Mouse (Mus musculus) kidney, embryonic 14.5 days (tissue): ENCODE data around the gene Epha6. TPM values are rescaled to one million over a fixed set of nuclear protein-coding genes. Genes with fewer than 3 reads are reported as not detected.
"Not testable (repeated sequence)": the region's sequence is repeated elsewhere in the genome, so short reads cannot be mapped to it uniquely, and the experiment has no call there.

Experiments used
- ATAC-seq: fragments of 200-750 bp; cut with Nextera tagmentation; 2 replicates; pipeline ENCODE4 v1.8.0; 2017; ENCODE audit warnings: moderate number of reproducible peaks, mild to moderate bottlenecking, moderate TSS enrichment, moderate library complexity; ENCODE audit not compliant: low FRiP score, low TSS enrichment
- H3K27ac ChIP-seq: fragments of 300-500 bp; sonication (generic); 2 replicates; pipeline ENCODE4 v1.5.1; 2014; ENCODE audit warnings: low read depth, mild to moderate bottlenecking, low read length, moderate library complexity, mixed read lengths
- H3K27me3 ChIP-seq: fragments of 300-500 bp; sonication (generic); 2 replicates; pipeline ENCODE4 v1.6.1; 2014; ENCODE audit warnings: mild to moderate bottlenecking, low read length; ENCODE audit not compliant: control insufficient read depth, insufficient read depth
- H3K36me3 ChIP-seq: fragments of 300-500 bp; sonication (generic); 2 replicates; pipeline ENCODE4 v1.6.1; 2014; ENCODE audit warnings: low read length, mixed read lengths; ENCODE audit not compliant: control insufficient read depth, insufficient read depth
- H3K4me1 ChIP-seq: fragments of 300-500 bp; sonication (generic); 2 replicates; pipeline ENCODE4 v1.6.1; 2014; ENCODE audit warnings: low read length, mixed read lengths; ENCODE audit not compliant: control insufficient read depth, insufficient read depth
- H3K4me2 ChIP-seq: fragments of 300-500 bp; sonication (generic); replicated peaks from 2 replicates; pipeline ENCODE4 v1.6.1; 2014; ENCODE audit warnings: low read depth, mild to moderate bottlenecking, low read length
- H3K4me3 ChIP-seq: fragments of 300-500 bp; sonication (generic); 2 replicates; pipeline ENCODE4 v1.5.1; 2014; ENCODE audit warnings: mild to moderate bottlenecking, low read length
- H3K9ac ChIP-seq: fragments of 300-500 bp; sonication (generic); 2 replicates; pipeline ENCODE4 v1.6.1; 2014; ENCODE audit warnings: low read depth, mild to moderate bottlenecking, low read length, moderate library complexity
- H3K9me3 ChIP-seq: fragments of 300-500 bp; sonication (generic); 2 replicates; pipeline ENCODE4 v1.6.1; 2016; ENCODE audit warnings: low read length; ENCODE audit not compliant: control insufficient read depth
- WGBS: fragments of 180-500 bp; shearing (Covaris S2); extraction: QIAGEN DNeasy Blood & Tissue Kit; methylation state at CpG from one replicate; pipeline ENCODE4 v1.1.7; 2014; 5-methylcytosine and 5-hydroxymethylcytosine counted together
- polyA plus RNA-seq: library from polyadenylated mRNA; unstranded; fragments of >200 nt; fragmentation: Nextera tagmentation; extraction: Ambion mirVana; gene quantifications from 2 replicates; pipeline ENCODE4 v1.2.1, GENCODE M21; 2014

Epha6 gene
- polyA plus RNA-seq, 1 experiment from 2014 or later = 0.11 TPM

- H3K4me2 ChIP-seq, H3K9ac ChIP-seq, H3K27me3 ChIP-seq, H3K36me3 ChIP-seq, H3K9me3 ChIP-seq, ATAC-seq, H3K27ac ChIP-seq, H3K4me3 ChIP-seq, H3K4me1 ChIP-seq: not testable (repeated sequence)
- 77% methylated on average over 4 of the region's 4 CpGs for WGBS
Observed at GRCm38 (mm10) chr16:59799790-59800189, 805.5 kb downstream of the Epha6 start.

GRCm38 (mm10) chr16:59772297-59772696 is 833.0 kb downstream of the Epha6 start:
- Histone ChIP-seq H3K27ac (no peak overlapping the region), H3K4me1 (no peaks in the 10 kb centered on the region), H3K9me3 (no peaks in the 10 kb centered on the region), H3K4me2 (no peak overlapping the region), H3K27me3 (no peaks in the 10 kb centered on the region), H3K9ac (no peak overlapping the region), H3K36me3 (no peaks in the 10 kb centered on the region), H3K4me3 (no peak overlapping the region)
- WGBS = 51% methylated on average over 2 of the region's 2 CpGs
- ATAC-seq = peak; percentile 49

- Histone ChIP-seq H3K4me3 (no peak overlapping the region), H3K9me3 (no peaks in the 10 kb centered on the region), H3K9ac (no peak overlapping the region), H3K4me1 (no peaks in the 10 kb centered on the region), H3K27me3 (no peaks in the 10 kb centered on the region), H3K36me3 (no peaks in the 10 kb centered on the region), H3K27ac (no peak overlapping the region), H3K4me2 (no peak overlapping the region)
- WGBS = 100% methylated on average over 1 of the region's 1 CpGs
- ATAC-seq = no peak
Observed at GRCm38 (mm10) chr16:59770421-59770820, 834.9 kb downstream of the Epha6 start.

GRCm38 (mm10) chr16:59769936-59770335 is 835.4 kb downstream of the Epha6 start:
- Histone ChIP-seq H3K27ac (no peak overlapping the region), H3K9me3 (no peaks in the 10 kb centered on the region), H3K4me1 (no peaks in the 10 kb centered on the region), H3K9ac (no peak overlapping the region), H3K27me3 (no peaks in the 10 kb centered on the region), H3K4me2 (no peak overlapping the region), H3K36me3 (no peaks in the 10 kb centered on the region), H3K4me3 (no peak overlapping the region)
- ATAC-seq = no peak
- 88% methylated on average over 7 of the region's 7 CpGs for whole genome bisulfite sequencing

- H3K27me3 ChIP-seq = no peaks in the 10 kb centered on the region
- no peak overlapping the region for H3K9ac ChIP-seq
- H3K9me3 ChIP-seq = no peaks in the 10 kb centered on the region
- no peaks in the 10 kb centered on the region for H3K4me1 ChIP-seq
- WGBS = 79% methylated on average over 4 of the region's 4 CpGs
- H3K4me2 ChIP-seq = no peak overlapping the region
- H3K27ac ChIP-seq = no peak overlapping the region
- no peaks in the 10 kb centered on the region for H3K36me3 ChIP-seq
- ATAC-seq = no peak
- H3K4me3 ChIP-seq = no peak overlapping the region
Observed at GRCm38 (mm10) chr16:59760875-59761274, 844.5 kb downstream of the Epha6 start.

- no peaks in the 10 kb centered on the region for H3K27me3 ChIP-seq
- H3K27ac ChIP-seq = no peak overlapping the region
- H3K4me1 ChIP-seq = no peaks in the 10 kb centered on the region
- H3K4me2 ChIP-seq = no peak overlapping the region
- no peak for ATAC-seq
- WGBS = 91% methylated on average over 4 of the region's 4 CpGs
- H3K36me3 ChIP-seq = no peaks in the 10 kb centered on the region
- no peaks in the 10 kb centered on the region for H3K9me3 ChIP-seq
- H3K9ac ChIP-seq = no peak overlapping the region
- H3K4me3 ChIP-seq = no peak overlapping the region
Observed at GRCm38 (mm10) chr16:59750905-59751304, 854.4 kb downstream of the Epha6 start.

- Histone ChIP-seq H3K9me3 (no peaks in the 10 kb centered on the region), H3K9ac (no peak overlapping the region), H3K36me3 (no peaks in the 10 kb centered on the region), H3K4me1 (no peaks in the 10 kb centered on the region), H3K27ac (no peak overlapping the region), H3K27me3 (no peaks in the 10 kb centered on the region), H3K4me2 (no peak overlapping the region), H3K4me3 (no peak overlapping the region)
- no peak for ATAC-seq
- 88% methylated on average over 1 of the region's 1 CpGs for WGBS
Observed at GRCm38 (mm10) chr16:59743669-59744068, 861.7 kb downstream of the Epha6 start.

- H3K4me1 ChIP-seq = no peaks in the 10 kb centered on the region
- H3K9me3 ChIP-seq = no peaks in the 10 kb centered on the region
- H3K27ac ChIP-seq = no peak overlapping the region
- no peaks in the 10 kb centered on the region for H3K27me3 ChIP-seq
- peak; percentile 66; the same call in 1 of the 2 replicates for ATAC-seq
- no peak overlapping the region for H3K9ac ChIP-seq
- no peak overlapping the region for H3K4me2 ChIP-seq
- 44% methylated on average over 4 of the region's 4 CpGs for WGBS
- no peaks in the 10 kb centered on the region for H3K36me3 ChIP-seq
- no peak overlapping the region for H3K4me3 ChIP-seq
Observed at GRCm38 (mm10) chr16:59715524-59715923, 889.8 kb downstream of the Epha6 start.

- no peak for ATAC-seq
- 86% methylated on average over 7 of the region's 7 CpGs for WGBS
- Histone ChIP-seq H3K9ac (no peak overlapping the region), H3K27me3 (no peaks in the 10 kb centered on the region), H3K36me3 (no peaks in the 10 kb centered on the region), H3K4me1 (no peaks in the 10 kb centered on the region), H3K27ac (no peak overlapping the region), H3K9me3 (no peaks in the 10 kb centered on the region), H3K4me2 (no peak overlapping the region), H3K4me3 (no peak overlapping the region)
Observed at GRCm38 (mm10) chr16:59693230-59693629, 912.1 kb downstream of the Epha6 start.

- no peak overlapping the region for H3K9ac ChIP-seq
- no peaks in the 10 kb centered on the region for H3K27me3 ChIP-seq
- 94% methylated on average over 5 of the region's 5 CpGs for WGBS
- no peaks in the 10 kb centered on the region for H3K36me3 ChIP-seq
- H3K4me2 ChIP-seq = no peak overlapping the region
- H3K4me3 ChIP-seq = no peak overlapping the region
- ATAC-seq = no peak
- H3K27ac ChIP-seq = no peak overlapping the region
- no peaks in the 10 kb centered on the region for H3K9me3 ChIP-seq
- H3K4me1 ChIP-seq = no peaks in the 10 kb centered on the region
Observed at GRCm38 (mm10) chr16:59689120-59689519, 916.2 kb downstream of the Epha6 start.
